Mouse (Mus musculus) intestine, embryonic 14.5 days (tissue): ENCODE results near the gene Cntfr. TPM values are rescaled to one million over a fixed set of nuclear protein-coding genes. Genes with fewer than 3 reads are reported as not detected.

Source experiments
- ATAC-seq: fragments of 200-750 bp; cut with Nextera tagmentation; replicated peaks from 2 replicates; pipeline ENCODE4 v1.8.0; 2017; ENCODE audit warnings: low read depth, moderate number of reproducible peaks, moderate TSS enrichment, moderate library complexity; ENCODE audit not compliant: low FRiP score, low TSS enrichment
- DNase-seq: peaks from one replicate; pipeline ENCODE4 v3.0.0-alpha.2; 2018; ENCODE audit warnings: low spot score
- H3K27ac ChIP-seq: fragments of 300-500 bp; sonication (generic); 2 replicates; pipeline ENCODE4 v1.5.1; 2014; ENCODE audit warnings: low read depth, mild to moderate bottlenecking, control low read depth
- H3K27me3 ChIP-seq: fragments of 300-500 bp; sonication (generic); replicated peaks from 2 replicates; pipeline ENCODE4 v1.6.1; 2014; ENCODE audit warnings: low read length, control low read depth; ENCODE audit not compliant: control insufficient read depth, insufficient read depth
- H3K36me3 ChIP-seq: fragments of 300-500 bp; sonication (generic); 2 replicates; pipeline ENCODE4 v1.6.1; 2014; ENCODE audit warnings: low read length, control low read depth; ENCODE audit not compliant: control insufficient read depth, insufficient read depth
- H3K4me1 ChIP-seq: fragments of 300-500 bp; sonication (generic); replicated peaks from 2 replicates; pipeline ENCODE4 v1.6.1; 2014; ENCODE audit warnings: low read length, control low read depth, mixed read lengths; ENCODE audit not compliant: control insufficient read depth, insufficient read depth
- H3K4me2 ChIP-seq: fragments of 300-500 bp; sonication (generic); 2 replicates; pipeline ENCODE4 v1.6.1; 2014; ENCODE audit warnings: low read length
- H3K4me3 ChIP-seq: fragments of 300-500 bp; sonication (generic); 2 replicates; pipeline ENCODE4 v1.5.1; 2014; ENCODE audit warnings: low read depth, low read length, control low read depth, mixed read lengths
- H3K9ac ChIP-seq: fragments of 300-500 bp; sonication (generic); 2 replicates; pipeline ENCODE4 v1.6.1; 2014; ENCODE audit warnings: mild to moderate bottlenecking, low read length
- H3K9me3 ChIP-seq: fragments of 300-500 bp; sonication (generic); 2 replicates; pipeline ENCODE4 v1.6.1; 2016; ENCODE audit warnings: low read length, control low read depth; ENCODE audit not compliant: control insufficient read depth
- WGBS: fragments of 180-500 bp; shearing (Covaris S2); extraction: QIAGEN DNeasy Blood & Tissue Kit; methylation state at CpG from one replicate; pipeline ENCODE4 v1.1.7; 2014; 5-methylcytosine and 5-hydroxymethylcytosine counted together
- polyA plus RNA-seq: library from polyadenylated mRNA; unstranded; fragments of >200 nt; fragmentation: Nextera tagmentation; extraction: Ambion mirVana; gene quantifications from 2 replicates; pipeline ENCODE4 v1.2.1, GENCODE M21; 2014

Gene Cntfr
- polyA plus RNA-seq, 1 experiment from 2014 or later = 6.2 TPM

- 2% methylated on average over 7 of the region's 8 CpGs for WGBS
- Histone ChIP-seq H3K9ac (no peak overlapping the region), H3K9me3 (no peaks in the 10 kb centered on the region), H3K4me3 (no peak overlapping the region), H3K36me3 (no peaks in the 10 kb centered on the region), H3K27ac (0 out of 2 replicates have a peak overlapping the region, but pooled peaks have one; percentile 47), H3K27me3 (no peaks in the 10 kb centered on the region), H3K4me2 (no peak overlapping the region), H3K4me1 (peaks cover 38% of the 10 kb centered on the region)
- DNase-seq (no peak), ATAC-seq (0 out of 2 replicates have a peak, but pooled peaks have one; percentile 10)
Measured at GRCm38 (mm10) chr4:41665009-41665675, 31.7 kb downstream of the Cntfr start.

GRCm38 (mm10) chr4:41664533-41664932 lies 32.4 kb downstream of the Cntfr start:
- Histone ChIP-seq H3K36me3 (no peaks in the 10 kb centered on the region), H3K27ac (no peak overlapping the region), H3K9ac (no peak overlapping the region), H3K4me2 (no peak overlapping the region), H3K4me1 (peaks cover 36% of the 10 kb centered on the region), H3K9me3 (no peaks in the 10 kb centered on the region), H3K27me3 (no peaks in the 10 kb centered on the region), H3K4me3 (no peak overlapping the region)
- ATAC-seq (no peak), DNase-seq (no peak)
- 21% methylated on average over 7 of the region's 7 CpGs for WGBS

- Histone ChIP-seq H3K9ac (no peak overlapping the region), H3K4me1 (peaks cover 44% of the 10 kb centered on the region), H3K27me3 (no peaks in the 10 kb centered on the region), H3K36me3 (no peaks in the 10 kb centered on the region), H3K27ac (no peak overlapping the region), H3K4me2 (no peak overlapping the region), H3K9me3 (no peaks in the 10 kb centered on the region), H3K4me3 (no peak overlapping the region)
- no peak for DNase-seq
- 0 out of 2 replicates have a peak, but pooled peaks have one; percentile 14 for ATAC-seq
- 27% methylated on average over 9 of the region's 9 CpGs for WGBS
Measured at GRCm38 (mm10) chr4:41663614-41664013, 33.3 kb downstream of the Cntfr start.

GRCm38 (mm10) chr4:41662723-41663122 lies 34.2 kb downstream of the Cntfr start:
- Histone ChIP-seq H3K4me2 (no peak overlapping the region), H3K4me1 (peaks cover 50% of the 10 kb centered on the region), H3K36me3 (peaks cover 4% of the 10 kb centered on the region; the same call in 1 of the 2 replicates), H3K9me3 (no peaks in the 10 kb centered on the region), H3K4me3 (no peak overlapping the region), H3K9ac (no peak overlapping the region), H3K27me3 (no peaks in the 10 kb centered on the region), H3K27ac (no peak overlapping the region)
- DNase-seq = no peak
- WGBS = 65% methylated on average over 11 of the region's 11 CpGs
- no peak for ATAC-seq

GRCm38 (mm10) chr4:41660851-41661430 lies 35.9 kb downstream of the Cntfr start:
- Histone ChIP-seq H3K9me3 (no peaks in the 10 kb centered on the region), H3K4me1 (peaks cover 50% of the 10 kb centered on the region), H3K4me3 (no peak overlapping the region), H3K9ac (no peak overlapping the region), H3K36me3 (peaks cover 4% of the 10 kb centered on the region; the same call in 1 of the 2 replicates), H3K27me3 (no peaks in the 10 kb centered on the region), H3K4me2 (0 out of 2 replicates have a peak overlapping the region, but pooled peaks have one; percentile 3), H3K27ac (no peak overlapping the region; the same call in 1 of the 2 replicates)
- DNase-seq = peak; percentile 74
- 30% methylated on average over 11 of the region's 11 CpGs for WGBS
- 0 out of 2 replicates have a peak, but pooled peaks have one; percentile 12 for ATAC-seq

- H3K27ac ChIP-seq = no peak overlapping the region
- 43% methylated on average over 13 of the region's 13 CpGs for WGBS
Measured at GRCm38 (mm10) chr4:41659556-41659955, 37.3 kb downstream of the Cntfr start.

GRCm38 (mm10) chr4:41658566-41659384 lies 38.1 kb downstream of the Cntfr start:
- DNase-seq (no peak), ATAC-seq (peak; percentile 33; the same call in 1 of the 2 replicates)
- H3K27ac ChIP-seq = no peak overlapping the region
- H3K9ac ChIP-seq = no peak overlapping the region
- H3K4me1 ChIP-seq = peaks cover 31% of the 10 kb centered on the region
- H3K4me3 ChIP-seq = no peak overlapping the region
- no peak overlapping the region for H3K4me2 ChIP-seq
- H3K27me3 ChIP-seq = no peaks in the 10 kb centered on the region
- WGBS = 17% methylated on average over 20 of the region's 25 CpGs
- H3K36me3 ChIP-seq = peaks cover 4% of the 10 kb centered on the region; the same call in 1 of the 2 replicates
- H3K9me3 ChIP-seq = no peaks in the 10 kb centered on the region

More at GRCm38 (mm10) chr4:41659556-41659955, 37.3 kb downstream of the Cntfr start:
- ATAC-seq (no peak), DNase-seq (no peak)
- Histone ChIP-seq H3K4me1 (peaks cover 39% of the 10 kb centered on the region), H3K9me3 (no peaks in the 10 kb centered on the region), H3K36me3 (peaks cover 4% of the 10 kb centered on the region; the same call in 1 of the 2 replicates), H3K4me3 (no peak overlapping the region), H3K4me2 (no peak overlapping the region), H3K27me3 (no peaks in the 10 kb centered on the region), H3K9ac (no peak overlapping the region)

GRCm38 (mm10) chr4:41655525-41655924 lies 41.4 kb downstream of the Cntfr start:
- 77% methylated on average over 2 of the region's 2 CpGs for WGBS
- no peak overlapping the region for H3K27ac ChIP-seq
- no peaks in the 10 kb centered on the region for H3K9me3 ChIP-seq
- no peak overlapping the region for H3K4me2 ChIP-seq
- no peaks in the 10 kb centered on the region for H3K27me3 ChIP-seq
- DNase-seq (no peak), ATAC-seq (no peak)
- H3K4me1 ChIP-seq = peaks cover 15% of the 10 kb centered on the region
- no peak overlapping the region for H3K9ac ChIP-seq
- peaks cover 4% of the 10 kb centered on the region; the same call in 1 of the 2 replicates for H3K36me3 ChIP-seq
- no peak overlapping the region for H3K4me3 ChIP-seq
